ENCODE assay signal across 15 mouse cellular contexts in the genomic region with DNA sequence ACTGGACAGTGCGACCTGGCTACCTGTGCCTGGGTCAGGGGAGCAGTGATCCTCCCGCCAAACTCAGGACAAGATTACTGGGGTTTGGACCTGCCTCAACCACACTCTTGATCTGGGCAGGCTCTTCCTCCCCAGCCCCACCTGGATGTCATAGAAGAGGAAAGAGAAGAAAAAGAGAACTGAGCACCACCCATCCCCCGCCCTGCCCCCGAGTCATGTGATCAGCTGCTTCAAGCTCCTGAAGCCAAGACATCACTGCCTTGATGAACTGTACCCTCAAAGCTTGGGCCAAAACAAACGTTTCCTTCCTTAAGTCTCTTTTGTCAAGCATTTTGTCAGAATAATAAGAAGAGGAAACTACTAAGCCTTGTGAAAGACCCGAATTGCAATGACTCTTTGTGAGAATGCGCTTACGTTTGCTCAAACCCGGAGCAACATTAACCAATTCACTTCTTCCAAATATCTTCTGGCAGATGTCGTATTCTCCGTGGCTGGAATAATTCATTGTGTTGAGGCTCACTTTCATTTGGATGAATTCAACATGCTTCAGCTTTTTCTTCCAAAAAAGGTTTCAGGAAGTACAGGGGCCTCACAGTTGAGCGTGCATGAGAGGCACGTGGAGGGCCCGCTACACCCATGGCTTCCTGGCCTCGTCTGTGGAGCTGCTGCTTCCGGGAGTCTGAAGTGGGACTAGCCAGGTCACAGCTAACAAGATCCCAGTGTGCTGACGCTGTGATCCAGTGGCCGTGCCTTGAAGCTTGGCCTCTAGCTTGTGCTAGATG.
A peak's percentile ranks its signal among the peaks of the same experiment; 100 is the strongest.
DNase-seq lines count a peak whose midpoint lies in the region; ATAC-seq lines count a peak whose summit lies in the region.
"Had no signal": no experiment of that assay in that cellular context is flagged by ENCODE, and none has a peak within 500 bp of the region (broad histone marks: within the 10 kb centered on the region; RNA-seq: fewer than 3 reads in every experiment).

No protein-coding gene starts in this region.

- no peak for DNase-seq in heart, adult 18-20 months
- peak; percentile 8 for DNase-seq in right cerebral cortex, postnatal 4 days
- DNase-seq in right cerebral cortex, postnatal 10 days (ENCODE audit: low spot score in 2 of 2), result no peak
- peak; percentile 29 for DNase-seq in thymus, postnatal 25 days
- no peak for DNase-seq in layer of hippocampus, adult 18-20 months (ENCODE audit: low spot score in 2 of 2)
- no peak for DNase-seq in adipocyte (ENCODE audit: low spot score)
- DNase-seq: cerebellum, postnatal 25 days; gastrocnemius, postnatal 25 days; liver, embryonic 13.5 days had no signal

- H3K4me2 ChIP-seq in heart, embryonic 13.5 days, result no peak overlapping the region
- H3K4me2 ChIP-seq: liver, embryonic 13.5 days had no signal

- H3K4me1 ChIP-seq in heart, embryonic 13.5 days, result peaks cover 11% of the 10 kb centered on the region
- H3K4me1 ChIP-seq: hindbrain, embryonic 10.5 days had no signal

- no peak overlapping the region for H3K9ac ChIP-seq in heart, embryonic 13.5 days
- H3K9ac ChIP-seq: liver, embryonic 13.5 days had no signal

- no peak for ATAC-seq in heart, embryonic 13.5 days (ENCODE audit: extremely low read depth, insufficient number of reproducible peaks, low FRiP score, low TSS enrichment)
- peak; percentile 72 to 74 for ATAC-seq in hematopoietic stem cell, adult 5-6 weeks (replicated peaks in 1 of 2; ENCODE audit: insufficient read depth in 1 of 2, low FRiP score in 2 of 2, low TSS enrichment in 1 of 2, low read depth in 1 of 2, poor library complexity in 2 of 2, severe bottlenecking in 2 of 2)
- ATAC-seq: forebrain, embryonic 14.5 days; intestine, postnatal 0 days had no signal

- peak overlapping the region; percentile 56 for H3K27ac ChIP-seq in heart, embryonic 13.5 days (replicated peaks)
- H3K27ac ChIP-seq: hindbrain, embryonic 10.5 days; liver, embryonic 13.5 days had no signal

- H3K36me3 ChIP-seq in heart, embryonic 13.5 days, result no peaks in the 10 kb centered on the region
- H3K36me3 ChIP-seq: hindbrain, embryonic 10.5 days; liver, embryonic 13.5 days had no signal

- WGBS in heart, embryonic 13.5 days, result 76% methylated on average over 18 of the region's 18 CpGs

- no peak overlapping the region for H3K4me3 ChIP-seq in heart, embryonic 13.5 days
- H3K4me3 ChIP-seq: hindbrain, embryonic 10.5 days; liver, embryonic 13.5 days; myocyte had no signal

- no peaks in the 10 kb centered on the region for H3K27me3 ChIP-seq in heart, embryonic 13.5 days (replicated peaks)
- H3K27me3 ChIP-seq: liver, embryonic 13.5 days had no signal

- H3K9me3 ChIP-seq in heart, embryonic 13.5 days, result peaks cover 6% of the 10 kb centered on the region; the same call in 1 of the 2 replicates
- H3K9me3 ChIP-seq: hindbrain, embryonic 10.5 days; liver, embryonic 13.5 days had no signal

Comparison
In these comparisons a context has a peak if more than half of its experiments do, and no peak if none do; other contexts are left out.
1. DNase-seq: peak in right cerebral cortex, postnatal 4 days (single experiment) and thymus, postnatal 25 days (single experiment); none in heart, adult 18-20 months (0 of 2), right cerebral cortex, postnatal 10 days (0 of 2), layer of hippocampus, adult 18-20 months (0 of 2) and adipocyte (single experiment).